Mouse (Mus musculus) small intestine, adult 2 months (tissue): ENCODE data around the gene Ppil2.

Source experiments
- CTCF ChIP-seq: fragments of 200-500 bp; IDR thresholded peaks from 2 replicates; pipeline ENCODE4 v1.5.1; 2012; ENCODE audit warnings: low read depth, mild to moderate bottlenecking, control low read depth, inconsistent platforms, low read length, moderate library complexity, mixed read lengths; ENCODE audit not compliant: insufficient replicate concordance, insufficient read length; ENCODE audit errors: extremely low read depth
- POLR2A ChIP-seq: fragments of 200-500 bp; IDR thresholded peaks from 2 replicates; pipeline ENCODE4 v1.6.1; 2012; ENCODE audit warnings: low read depth, mild to moderate bottlenecking, control low read depth, inconsistent platforms, low read length, moderate library complexity

DNA sequence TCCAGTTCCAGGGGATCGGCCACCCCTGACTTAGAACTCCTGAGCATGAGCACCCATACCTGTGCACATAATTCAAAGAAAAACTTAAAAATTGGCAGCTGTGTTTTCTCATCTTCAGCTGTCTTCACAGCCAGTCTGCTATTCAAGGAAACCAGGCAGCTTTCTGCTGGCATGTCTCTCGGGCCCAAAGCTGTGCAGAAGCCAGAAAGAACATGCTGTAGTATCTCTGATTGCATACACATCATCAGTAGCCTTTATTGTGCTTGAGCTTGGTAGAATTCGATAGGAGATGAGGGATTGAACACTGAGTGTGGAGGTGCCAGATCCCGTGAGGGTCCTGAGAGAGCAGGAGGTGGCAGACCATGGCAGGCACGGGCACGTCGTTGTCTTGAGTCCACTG is 38.1 kb downstream of the Ppil2 start:
- TF ChIP-seq POLR2A (no peak), CTCF (no peak)
